Mouse (Mus musculus) CD8-positive naive resting alpha-beta T cell, adult 2 months (primary cell): ENCODE results near the gene Itgb6.

Experiments used
- DNase-seq, 2 experiments: peaks; one replicate each; pipeline ENCODE4 v3.0.0; 2022; ENCODE audit warnings: low read depth in 2 of 2, low spot score in 2 of 2

The Itgb6 gene

GRCm38 (mm10) chr2:60722514-60722913, at the start of gene Itgb6:
Itgb6 (minus strand) TSS chr2:60722643.
- DNase-seq, result no peak

- DNase-seq, result no peak
Observed at GRCm38 (mm10) chr2:60766420-60766819, 44.0 kb upstream of the Itgb6 start.

GRCm38 (mm10) chr2:60756218-60756617, 33.8 kb upstream of the Itgb6 start:
- DNase-seq, result no peak

GRCm38 (mm10) chr2:60755101-60755500, 32.7 kb upstream of the Itgb6 start:
- DNase-seq, result no peak

GRCm38 (mm10) chr2:60751274-60751673, 28.8 kb upstream of the Itgb6 start:
- DNase-seq, result no peak

GRCm38 (mm10) chr2:60750591-60750990, 28.1 kb upstream of the Itgb6 start:
- no peak for DNase-seq

- no peak for DNase-seq
Observed at GRCm38 (mm10) chr2:60748585-60748984, 26.1 kb upstream of the Itgb6 start.

GRCm38 (mm10) chr2:60747590-60747989, 25.1 kb upstream of the Itgb6 start:
- DNase-seq, result no peak

- no peak for DNase-seq
Observed at GRCm38 (mm10) chr2:60744674-60745073, 22.2 kb upstream of the Itgb6 start.

- no peak for DNase-seq
Observed at GRCm38 (mm10) chr2:60739389-60740137, 17.1 kb upstream of the Itgb6 start.

- no peak for DNase-seq
Observed at GRCm38 (mm10) chr2:60730929-60731328, 8.5 kb upstream of the Itgb6 start.

- no peak for DNase-seq
Observed at GRCm38 (mm10) chr2:60730024-60730423, 7.6 kb upstream of the Itgb6 start.

GRCm38 (mm10) chr2:60728902-60729585, 6.6 kb upstream of the Itgb6 start:
- DNase-seq, result no peak

GRCm38 (mm10) chr2:60724660-60725059, 2.2 kb upstream of the Itgb6 start:
- no peak for DNase-seq

- DNase-seq, result no peak
Observed at GRCm38 (mm10) chr2:60722967-60723366, 524 bp upstream of the Itgb6 start.

GRCm38 (mm10) chr2:60720906-60721305, 1.5 kb downstream of the Itgb6 start:
- peak in 1 of 2 experiments; percentile 22 for DNase-seq

GRCm38 (mm10) chr2:60720205-60720604, 2.2 kb downstream of the Itgb6 start:
- DNase-seq, result no peak

- DNase-seq, result peak; percentile 48 to 57
Observed at GRCm38 (mm10) chr2:60717348-60717747, 5.1 kb downstream of the Itgb6 start.

- DNase-seq, result no peak
Observed at GRCm38 (mm10) chr2:60716549-60716948, 5.9 kb downstream of the Itgb6 start.

GRCm38 (mm10) chr2:60715771-60716170, 6.7 kb downstream of the Itgb6 start:
- DNase-seq, result no peak

GRCm38 (mm10) chr2:60714971-60715502, 7.4 kb downstream of the Itgb6 start:
- DNase-seq, result no peak

GRCm38 (mm10) chr2:60714475-60714874, 8.0 kb downstream of the Itgb6 start:
- no peak for DNase-seq
